Mouse (Mus musculus): ENCODE data around the gene Col5a2. TPM values are rescaled to one million over a fixed set of nuclear protein-coding genes. Genes with fewer than 3 reads are reported as not detected.
"Not testable (repeated sequence)": the region's sequence is repeated elsewhere in the genome, so short reads cannot be mapped to it uniquely, and the experiment has no call there.

The Col5a2 gene
- polyA plus RNA-seq (2016; fragmentation: Nextera tagmentation; extraction: Ambion mirVana): 26.9 and 28.1 TPM in 2 replicates

GRCm38 (mm10) chr1:45502865-45503332 lies at the start of gene Col5a2:
TSS of gene Col5a2 (minus strand) at chr1:45503282.
- Histone ChIP-seq H3K36me3 (no peaks in the 10 kb centered on the region), H3K27ac (0 out of 2 replicates have a peak within 1 kb of the TSS, but pooled peaks have one; percentile 20), H3K9me3 (no peaks in the 10 kb centered on the region), H3K9ac (peak within 1 kb of the TSS; percentile 29), H3K4me1 (no peaks in the 10 kb centered on the region), H3K27me3 (replicated peaks) (no peaks in the 10 kb centered on the region), H3K4me3 (peak within 1 kb of the TSS; percentile 34), H3K4me2 (replicated peaks) (peak within 1 kb of the TSS; percentile 55)
- WGBS: 43% methylated on average over 12 of the region's 12 CpGs
- ATAC-seq (ENCODE audit: low FRiP score, low read depth): peak; percentile 77

GRCm38 (mm10) chr1:45550531-45550930 lies 47.4 kb upstream of the Col5a2 start:
- H3K9me3 ChIP-seq: no peaks in the 10 kb centered on the region
- no peak overlapping the region for H3K4me3 ChIP-seq
- no peaks in the 10 kb centered on the region for H3K36me3 ChIP-seq
- no peak overlapping the region for H3K4me2 ChIP-seq (replicated peaks)
- WGBS: 85% methylated on average over 4 of the region's 4 CpGs
- H3K27ac ChIP-seq: no peak overlapping the region
- no peak for ATAC-seq (ENCODE audit: low FRiP score, low read depth)
- no peak overlapping the region for H3K9ac ChIP-seq
- H3K4me1 ChIP-seq: no peaks in the 10 kb centered on the region
- no peaks in the 10 kb centered on the region for H3K27me3 ChIP-seq (replicated peaks)

GRCm38 (mm10) chr1:45541888-45542287 lies 38.8 kb upstream of the Col5a2 start:
- Histone ChIP-seq H3K9me3 (no peaks in the 10 kb centered on the region), H3K4me3 (no peak overlapping the region), H3K27ac (no peak overlapping the region), H3K9ac (no peak overlapping the region), H3K27me3 (replicated peaks) (no peaks in the 10 kb centered on the region), H3K4me1 (no peaks in the 10 kb centered on the region), H3K4me2 (replicated peaks) (no peak overlapping the region), H3K36me3 (no peaks in the 10 kb centered on the region)
- 77% methylated on average over 1 of the region's 1 CpGs for WGBS
- no peak for ATAC-seq (ENCODE audit: low FRiP score, low read depth)

GRCm38 (mm10) chr1:45541161-45541560 lies 38.1 kb upstream of the Col5a2 start:
- Histone ChIP-seq H3K4me3 (no peak overlapping the region), H3K4me2 (replicated peaks) (no peak overlapping the region), H3K36me3 (no peaks in the 10 kb centered on the region), H3K9ac (no peak overlapping the region), H3K27ac (no peak overlapping the region), H3K9me3 (no peaks in the 10 kb centered on the region), H3K27me3 (replicated peaks) (no peaks in the 10 kb centered on the region), H3K4me1 (no peaks in the 10 kb centered on the region)
- WGBS: 78% methylated on average over 2 of the region's 2 CpGs
- ATAC-seq (ENCODE audit: low FRiP score, low read depth): no peak

- no peaks in the 10 kb centered on the region for H3K36me3 ChIP-seq
- no peak for ATAC-seq (ENCODE audit: low FRiP score, low read depth)
- H3K4me3 ChIP-seq: no peak overlapping the region
- H3K9me3 ChIP-seq: no peaks in the 10 kb centered on the region
- 87% methylated on average over 2 of the region's 2 CpGs for WGBS
- no peak overlapping the region for H3K9ac ChIP-seq
- no peaks in the 10 kb centered on the region for H3K4me1 ChIP-seq
- no peak overlapping the region for H3K4me2 ChIP-seq (replicated peaks)
- H3K27ac ChIP-seq: no peak overlapping the region
- H3K27me3 ChIP-seq (replicated peaks): no peaks in the 10 kb centered on the region
Measured at GRCm38 (mm10) chr1:45531486-45531885, 28.4 kb upstream of the Col5a2 start.

GRCm38 (mm10) chr1:45527476-45527875 lies 24.4 kb upstream of the Col5a2 start:
- H3K36me3 ChIP-seq; ATAC-seq (ENCODE audit: low FRiP score, low read depth); H3K9me3 ChIP-seq; H3K4me3 ChIP-seq; H3K27ac ChIP-seq; H3K27me3 ChIP-seq (replicated peaks); H3K9ac ChIP-seq; H3K4me1 ChIP-seq; H3K4me2 ChIP-seq (replicated peaks): not testable (repeated sequence)

- Histone ChIP-seq H3K9ac (no peak overlapping the region), H3K27me3 (replicated peaks) (no peaks in the 10 kb centered on the region), H3K9me3 (no peaks in the 10 kb centered on the region), H3K4me2 (replicated peaks) (no peak overlapping the region), H3K4me1 (no peaks in the 10 kb centered on the region), H3K4me3 (no peak overlapping the region), H3K36me3 (no peaks in the 10 kb centered on the region), H3K27ac (no peak overlapping the region)
- WGBS: 88% methylated on average over 3 of the region's 3 CpGs
- no peak for ATAC-seq (ENCODE audit: low FRiP score, low read depth)
Measured at GRCm38 (mm10) chr1:45523601-45524000, 20.5 kb upstream of the Col5a2 start.

- H3K27ac ChIP-seq: no peak overlapping the region
- H3K4me1 ChIP-seq: no peaks in the 10 kb centered on the region
- no peaks in the 10 kb centered on the region for H3K9me3 ChIP-seq
- no peak overlapping the region for H3K9ac ChIP-seq
- no peak overlapping the region for H3K4me2 ChIP-seq (replicated peaks)
- H3K36me3 ChIP-seq: no peaks in the 10 kb centered on the region
- no peaks in the 10 kb centered on the region for H3K27me3 ChIP-seq (replicated peaks)
- WGBS: 82% methylated on average over 2 of the region's 2 CpGs
- no peak for ATAC-seq (ENCODE audit: low FRiP score, low read depth)
- H3K4me3 ChIP-seq: no peak overlapping the region
Measured at GRCm38 (mm10) chr1:45521486-45521885, 18.4 kb upstream of the Col5a2 start.

GRCm38 (mm10) chr1:45502241-45502741 lies 791 bp downstream of the Col5a2 start:
- Histone ChIP-seq H3K9ac (peak overlapping the region; percentile 29), H3K4me1 (no peaks in the 10 kb centered on the region), H3K9me3 (no peaks in the 10 kb centered on the region), H3K27me3 (replicated peaks) (no peaks in the 10 kb centered on the region), H3K27ac (no peak overlapping the region), H3K36me3 (no peaks in the 10 kb centered on the region), H3K4me2 (replicated peaks) (peak overlapping the region; percentile 55), H3K4me3 (peak overlapping the region; percentile 34)
- ATAC-seq (ENCODE audit: low FRiP score, low read depth): peak; percentile 58; the same call in 1 of the 2 replicates
- WGBS: 18% methylated on average over 11 of the region's 11 CpGs

- 65% methylated on average over 6 of the region's 6 CpGs for WGBS
- H3K4me2 ChIP-seq (replicated peaks): peak overlapping the region; percentile 55
- ATAC-seq (ENCODE audit: low FRiP score, low read depth): no peak
- H3K27ac ChIP-seq: no peak overlapping the region
- no peak overlapping the region for H3K4me3 ChIP-seq
- H3K9me3 ChIP-seq: no peaks in the 10 kb centered on the region
- H3K27me3 ChIP-seq (replicated peaks): no peaks in the 10 kb centered on the region
- H3K9ac ChIP-seq: no peak overlapping the region
- no peaks in the 10 kb centered on the region for H3K36me3 ChIP-seq
- no peaks in the 10 kb centered on the region for H3K4me1 ChIP-seq
Measured at GRCm38 (mm10) chr1:45501437-45501836, 1.6 kb downstream of the Col5a2 start.

- Histone ChIP-seq H3K4me1 (no peaks in the 10 kb centered on the region), H3K36me3 (no peaks in the 10 kb centered on the region), H3K9ac (no peak overlapping the region), H3K27ac (no peak overlapping the region), H3K9me3 (no peaks in the 10 kb centered on the region), H3K4me2 (replicated peaks) (no peak overlapping the region), H3K27me3 (replicated peaks) (no peaks in the 10 kb centered on the region), H3K4me3 (no peak overlapping the region)
- no peak for ATAC-seq (ENCODE audit: low FRiP score, low read depth)
- WGBS: 92% methylated on average over 6 of the region's 6 CpGs
Measured at GRCm38 (mm10) chr1:45500456-45500855, 2.6 kb downstream of the Col5a2 start.

- H3K4me3 ChIP-seq: no peak overlapping the region
- no peak for ATAC-seq (ENCODE audit: low FRiP score, low read depth)
- H3K4me1 ChIP-seq: no peaks in the 10 kb centered on the region
- no peaks in the 10 kb centered on the region for H3K36me3 ChIP-seq
- no peak overlapping the region for H3K27ac ChIP-seq
- no peaks in the 10 kb centered on the region for H3K27me3 ChIP-seq (replicated peaks)
- WGBS: 86% methylated on average over 2 of the region's 2 CpGs
- no peak overlapping the region for H3K4me2 ChIP-seq (replicated peaks)
- H3K9me3 ChIP-seq: no peaks in the 10 kb centered on the region
- no peak overlapping the region for H3K9ac ChIP-seq
Measured at GRCm38 (mm10) chr1:45495025-45495424, 8.1 kb downstream of the Col5a2 start.

GRCm38 (mm10) chr1:45492130-45492723 lies 10.9 kb downstream of the Col5a2 start:
- no peaks in the 10 kb centered on the region for H3K9me3 ChIP-seq
- 89% methylated on average over 4 of the region's 4 CpGs for WGBS
- no peaks in the 10 kb centered on the region for H3K4me1 ChIP-seq
- no peak for ATAC-seq (ENCODE audit: low FRiP score, low read depth)
- no peak overlapping the region for H3K4me3 ChIP-seq
- no peaks in the 10 kb centered on the region for H3K27me3 ChIP-seq (replicated peaks)
- no peaks in the 10 kb centered on the region for H3K36me3 ChIP-seq
- no peak overlapping the region for H3K27ac ChIP-seq
- no peak overlapping the region for H3K9ac ChIP-seq
- H3K4me2 ChIP-seq (replicated peaks): no peak overlapping the region
